Mouse (Mus musculus): ENCODE results near the gene Pglyrp1. TPM values are rescaled to one million over a fixed set of nuclear protein-coding genes. Genes with fewer than 3 reads are reported as not detected.

Gene Pglyrp1
- polyA plus RNA-seq, 1 experiment from 2014 or later: 5.7 TPM

- no peaks in the 10 kb centered on the region for H3K9me3 ChIP-seq (replicated peaks; ENCODE audit: control insufficient read depth, low read length)
- H3K9ac ChIP-seq (ENCODE audit: low read length): no peak overlapping the region
- H3K4me1 ChIP-seq (ENCODE audit: control insufficient read depth, insufficient read depth, low read length): peaks cover 6% of the 10 kb centered on the region; the same call in 1 of the 2 replicates
- no peak overlapping the region for H3K4me3 ChIP-seq (ENCODE audit: low read length)
- H3K27ac ChIP-seq (ENCODE audit: low read length): no peak overlapping the region
- H3K36me3 ChIP-seq (ENCODE audit: control insufficient read depth, insufficient read depth): no peaks in the 10 kb centered on the region
- no peak for ATAC-seq (replicated peaks; ENCODE audit: extremely low read depth, insufficient read depth, low FRiP score)
- H3K4me2 ChIP-seq (ENCODE audit: low read depth, low read length): no peak overlapping the region
- peaks cover 38% of the 10 kb centered on the region for H3K27me3 ChIP-seq (ENCODE audit: control insufficient read depth, insufficient read depth, low read length)
- 47% methylated on average over 5 of the region's 5 CpGs for WGBS
Measured at GRCm38 (mm10) chr7:18922807-18923206, 51.7 kb downstream of the Pglyrp1 start.

DNA sequence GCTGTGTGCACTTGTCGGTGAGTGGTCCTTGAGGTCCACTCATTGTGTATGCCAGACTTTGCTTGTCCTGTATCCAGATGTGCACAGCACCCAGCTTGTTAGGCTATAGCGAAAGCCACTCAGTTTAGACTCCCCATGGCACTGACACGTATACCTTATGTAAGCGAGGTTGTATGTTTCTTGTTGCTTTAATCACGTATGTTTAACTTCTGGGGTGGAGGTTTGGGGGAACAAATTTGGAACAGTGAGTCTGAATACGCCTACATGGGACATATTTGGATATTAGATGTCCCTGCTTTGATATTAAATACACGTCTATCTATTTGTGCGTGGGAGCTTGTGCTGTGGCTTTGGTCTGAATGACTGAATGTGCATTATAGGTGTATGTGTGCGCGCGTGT lies 52.1 kb downstream of the Pglyrp1 start:
- no peak for ATAC-seq (replicated peaks; ENCODE audit: extremely low read depth, insufficient read depth, low FRiP score)
- WGBS: 75% methylated on average over 11 of the region's 11 CpGs

GRCm38 (mm10) chr7:18923711-18924191 lies 52.6 kb downstream of the Pglyrp1 start:
- Histone ChIP-seq H3K4me2 (ENCODE audit: low read depth, low read length) (no peak overlapping the region), H3K27me3 (ENCODE audit: control insufficient read depth, insufficient read depth, low read length) (peaks cover 45% of the 10 kb centered on the region), H3K4me1 (ENCODE audit: control insufficient read depth, insufficient read depth, low read length) (peaks cover 6% of the 10 kb centered on the region; the same call in 1 of the 2 replicates), H3K27ac (ENCODE audit: low read length) (no peak overlapping the region), H3K9ac (ENCODE audit: low read length) (no peak overlapping the region), H3K4me3 (ENCODE audit: low read length) (no peak overlapping the region), H3K9me3 (replicated peaks; ENCODE audit: control insufficient read depth, low read length) (no peaks in the 10 kb centered on the region), H3K36me3 (ENCODE audit: control insufficient read depth, insufficient read depth) (no peaks in the 10 kb centered on the region)
- no peak for ATAC-seq (replicated peaks; ENCODE audit: extremely low read depth, insufficient read depth, low FRiP score)
- 30% methylated on average over 4 of the region's 4 CpGs for WGBS

More for the DNA sequence above, 52.1 kb downstream of the Pglyrp1 start:
- no peak overlapping the region for H3K27ac ChIP-seq (ENCODE audit: low read length)
- H3K36me3 ChIP-seq (ENCODE audit: control insufficient read depth, insufficient read depth): no peaks in the 10 kb centered on the region
- H3K9ac ChIP-seq (ENCODE audit: low read length): no peak overlapping the region
- H3K27me3 ChIP-seq (ENCODE audit: control insufficient read depth, insufficient read depth, low read length): peaks cover 43% of the 10 kb centered on the region
- H3K4me1 ChIP-seq (ENCODE audit: control insufficient read depth, insufficient read depth, low read length): peaks cover 6% of the 10 kb centered on the region; the same call in 1 of the 2 replicates
- H3K9me3 ChIP-seq (replicated peaks; ENCODE audit: control insufficient read depth, low read length): no peaks in the 10 kb centered on the region
- H3K4me3 ChIP-seq (ENCODE audit: low read length): no peak overlapping the region
- H3K4me2 ChIP-seq (ENCODE audit: low read depth, low read length): no peak overlapping the region

DNA sequence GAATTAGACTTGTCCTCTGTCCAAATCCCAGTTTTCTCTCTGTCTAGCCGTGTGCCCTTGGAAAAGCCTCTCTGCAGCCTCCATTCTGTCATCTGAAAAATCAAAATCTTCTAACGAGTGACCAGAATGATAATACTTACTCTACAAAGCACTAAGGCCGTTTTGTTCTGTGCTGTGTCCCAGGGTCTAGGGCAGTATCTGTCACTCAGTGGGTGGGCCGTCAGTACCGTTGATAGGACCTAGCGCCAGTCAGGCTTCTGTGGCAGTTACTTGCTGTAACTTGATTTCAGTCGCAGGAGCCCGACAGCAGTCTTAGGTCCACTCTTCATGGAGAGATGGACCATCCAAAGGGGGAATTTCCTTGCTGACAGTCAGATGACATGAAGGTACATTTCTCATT lies 53.2 kb downstream of the Pglyrp1 start:
- H3K27me3 ChIP-seq (ENCODE audit: control insufficient read depth, insufficient read depth, low read length): peaks cover 47% of the 10 kb centered on the region
- peaks cover 6% of the 10 kb centered on the region; the same call in 1 of the 2 replicates for H3K4me1 ChIP-seq (ENCODE audit: control insufficient read depth, insufficient read depth, low read length)
- no peaks in the 10 kb centered on the region for H3K9me3 ChIP-seq (replicated peaks; ENCODE audit: control insufficient read depth, low read length)
- 13% methylated on average over 8 of the region's 8 CpGs for WGBS
- no peak overlapping the region for H3K4me3 ChIP-seq (ENCODE audit: low read length)
- H3K36me3 ChIP-seq (ENCODE audit: control insufficient read depth, insufficient read depth): no peaks in the 10 kb centered on the region
- no peak overlapping the region for H3K4me2 ChIP-seq (ENCODE audit: low read depth, low read length)
- H3K9ac ChIP-seq (ENCODE audit: low read length): no peak overlapping the region
- ATAC-seq (replicated peaks; ENCODE audit: extremely low read depth, insufficient read depth, low FRiP score): no peak
- no peak overlapping the region for H3K27ac ChIP-seq (ENCODE audit: low read length)

- peaks cover 47% of the 10 kb centered on the region for H3K27me3 ChIP-seq (ENCODE audit: control insufficient read depth, insufficient read depth, low read length)
- under 1% methylated on average over 21 of the region's 45 CpGs for WGBS
- ATAC-seq (replicated peaks; ENCODE audit: extremely low read depth, insufficient read depth, low FRiP score): peak; percentile 85
- no peaks in the 10 kb centered on the region for H3K9me3 ChIP-seq (replicated peaks; ENCODE audit: control insufficient read depth, low read length)
- peak within 1 kb of the TSS; percentile 86 for H3K4me2 ChIP-seq (ENCODE audit: low read depth, low read length)
- peaks cover 6% of the 10 kb centered on the region; the same call in 1 of the 2 replicates for H3K4me1 ChIP-seq (ENCODE audit: control insufficient read depth, insufficient read depth, low read length)
- H3K27ac ChIP-seq (ENCODE audit: low read length): peak within 1 kb of the TSS; percentile 64
- peak within 1 kb of the TSS; percentile 69 for H3K9ac ChIP-seq (ENCODE audit: low read length)
- H3K4me3 ChIP-seq (ENCODE audit: low read length): peak within 1 kb of the TSS; percentile 64
- no peaks in the 10 kb centered on the region for H3K36me3 ChIP-seq (ENCODE audit: control insufficient read depth, insufficient read depth)
Measured at GRCm38 (mm10) chr7:18925162-18925938, 54.2 kb downstream of the Pglyrp1 start, which contains the start of gene Nova2. Nova2 (plus strand) TSS chr7:18925888.

DNA sequence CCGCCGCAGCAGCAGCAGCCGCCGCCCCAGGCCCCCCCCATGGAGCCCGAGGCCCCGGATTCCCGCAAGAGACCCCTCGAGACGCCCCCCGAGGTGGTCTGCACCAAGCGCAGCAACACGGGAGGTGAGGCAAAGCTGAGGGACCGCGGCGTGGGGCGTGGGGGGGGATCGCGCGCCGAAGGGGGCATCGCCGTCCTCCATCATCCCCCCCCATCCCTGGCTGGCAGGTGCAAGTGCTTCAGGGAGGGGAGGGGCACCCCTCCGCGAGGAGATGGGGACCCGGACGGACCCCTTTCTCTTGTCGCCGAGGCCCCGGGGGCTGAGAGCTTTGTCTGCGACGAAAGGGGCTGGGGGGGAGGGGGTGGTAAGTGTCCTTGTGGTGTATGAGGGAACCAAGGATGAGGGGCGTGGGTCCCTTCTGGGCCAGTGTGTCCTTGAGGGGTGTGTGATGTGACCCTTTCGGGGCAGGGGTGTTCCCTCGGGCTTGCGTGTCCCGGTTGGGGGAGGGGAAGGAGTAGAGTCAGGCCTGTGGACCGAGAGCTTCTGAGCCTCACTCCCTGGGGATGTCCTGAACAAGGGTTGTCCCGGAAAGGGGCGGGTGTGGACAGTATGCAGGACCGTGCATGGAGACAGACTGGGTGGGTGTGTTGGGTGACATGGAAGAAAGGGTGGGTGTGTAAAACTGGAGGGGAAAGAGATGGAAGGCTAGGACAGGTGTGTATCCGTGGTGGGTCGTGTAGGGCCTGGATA lies 55.1 kb downstream of the Pglyrp1 start:
- Histone ChIP-seq H3K36me3 (ENCODE audit: control insufficient read depth, insufficient read depth) (no peaks in the 10 kb centered on the region), H3K9me3 (replicated peaks; ENCODE audit: control insufficient read depth, low read length) (no peaks in the 10 kb centered on the region), H3K4me1 (ENCODE audit: control insufficient read depth, insufficient read depth, low read length) (peaks cover 6% of the 10 kb centered on the region; the same call in 1 of the 2 replicates), H3K4me2 (ENCODE audit: low read depth, low read length) (peak overlapping the region; percentile 86), H3K4me3 (ENCODE audit: low read length) (peak overlapping the region; percentile 64), H3K9ac (ENCODE audit: low read length) (peak overlapping the region; percentile 69), H3K27ac (ENCODE audit: low read length) (peak overlapping the region; percentile 64), H3K27me3 (ENCODE audit: control insufficient read depth, insufficient read depth, low read length) (peaks cover 43% of the 10 kb centered on the region)
- 0 out of 2 replicates have a peak, but pooled peaks have one; percentile 1 for ATAC-seq (replicated peaks; ENCODE audit: extremely low read depth, insufficient read depth, low FRiP score)
- whole genome bisulfite sequencing: 4% methylated on average over 36 of the region's 42 CpGs

GRCm38 (mm10) chr7:18926911-18927310 lies 55.8 kb downstream of the Pglyrp1 start:
- Histone ChIP-seq H3K9ac (ENCODE audit: low read length) (no peak overlapping the region), H3K4me3 (ENCODE audit: low read length) (peak overlapping the region; percentile 64), H3K36me3 (ENCODE audit: control insufficient read depth, insufficient read depth) (no peaks in the 10 kb centered on the region), H3K27ac (ENCODE audit: low read length) (peak overlapping the region; percentile 60; the same call in 1 of the 2 replicates), H3K4me2 (ENCODE audit: low read depth, low read length) (peak overlapping the region; percentile 86), H3K27me3 (ENCODE audit: control insufficient read depth, insufficient read depth, low read length) (peaks cover 40% of the 10 kb centered on the region), H3K4me1 (ENCODE audit: control insufficient read depth, insufficient read depth, low read length) (peaks cover 6% of the 10 kb centered on the region; the same call in 1 of the 2 replicates), H3K9me3 (replicated peaks; ENCODE audit: control insufficient read depth, low read length) (no peaks in the 10 kb centered on the region)
- ATAC-seq (replicated peaks; ENCODE audit: extremely low read depth, insufficient read depth, low FRiP score): no peak
- WGBS: 46% methylated on average over 6 of the region's 6 CpGs

GRCm38 (mm10) chr7:18927759-18928158 lies 56.6 kb downstream of the Pglyrp1 start:
- H3K27ac ChIP-seq (ENCODE audit: low read length): peak overlapping the region; percentile 60
- WGBS: 24% methylated on average over 3 of the region's 3 CpGs

More at GRCm38 (mm10) chr7:18927759-18928158, 56.6 kb downstream of the Pglyrp1 start:
- no peak for ATAC-seq (replicated peaks; ENCODE audit: extremely low read depth, insufficient read depth, low FRiP score)
- peaks cover 36% of the 10 kb centered on the region for H3K27me3 ChIP-seq (ENCODE audit: control insufficient read depth, insufficient read depth, low read length)
- peak overlapping the region; percentile 86 for H3K4me2 ChIP-seq (ENCODE audit: low read depth, low read length)
- H3K9me3 ChIP-seq (replicated peaks; ENCODE audit: control insufficient read depth, low read length): no peaks in the 10 kb centered on the region
- peaks cover 6% of the 10 kb centered on the region; the same call in 1 of the 2 replicates for H3K4me1 ChIP-seq (ENCODE audit: control insufficient read depth, insufficient read depth, low read length)
- peak overlapping the region; percentile 64 for H3K4me3 ChIP-seq (ENCODE audit: low read length)
- no peaks in the 10 kb centered on the region for H3K36me3 ChIP-seq (ENCODE audit: control insufficient read depth, insufficient read depth)
- 0 out of 2 replicates have a peak overlapping the region, but pooled peaks have one; percentile 22 for H3K9ac ChIP-seq (ENCODE audit: low read length)
